Mouse (Mus musculus) brown adipose tissue, adult 24 weeks (tissue): Measurements from ENCODE around the gene Ago1. TPM values are rescaled to one million over a fixed set of nuclear protein-coding genes. Genes with fewer than 3 reads are reported as not detected.

Source experiments
- polyA plus RNA-seq: library from polyadenylated mRNA; stranded (reverse); fragments of >200 nt; gene quantifications from 2 replicates; pipeline ENCODE4 v1.2.4, GENCODE M21; 2012; ENCODE audit not compliant: missing spikeins, insufficient read depth, insufficient read length

Gene Ago1
- polyA plus RNA-seq, 1 experiment: 8.9 TPM

Other genes with a start within 250 kb of the Ago1 start
- 27.0 and 28.4 TPM in 2 replicates for gene Map7d1, start 212.2 kb downstream of the Ago1 start, polyA plus RNA-seq
- gene Trappc3, start 206.3 kb downstream of the Ago1 start, polyA plus RNA-seq: 73.3 and 97.6 TPM in 2 replicates
- not detected in 2 replicates for gene Col8a2, start 181.8 kb downstream of the Ago1 start, polyA plus RNA-seq
- 14.8 and 15.4 TPM in 2 replicates for gene Adprhl2, start 146.9 kb downstream of the Ago1 start, polyA plus RNA-seq
- gene Tekt2, start 142.9 kb downstream of the Ago1 start, polyA plus RNA-seq: not detected in 2 replicates
- gene Ago3, start 39.0 kb downstream of the Ago1 start, polyA plus RNA-seq: 4.6 and 5.3 TPM in 2 replicates
- 1.9 and 2.0 TPM in 2 replicates for gene Ago4, start 64.9 kb upstream of the Ago1 start, polyA plus RNA-seq
- gene Clspn, start 88.4 kb upstream of the Ago1 start, polyA plus RNA-seq: not detected in 2 replicates
- gene 5730409E04Rik, start 141.2 kb upstream of the Ago1 start, polyA plus RNA-seq: 7.2 and 8.1 TPM in 2 replicates
- gene Psmb2, start 209.0 kb upstream of the Ago1 start, polyA plus RNA-seq: 262 and 284 TPM in 2 replicates